Mouse (Mus musculus) stomach, postnatal 0 days (tissue): ENCODE results near the gene Tmem39b.

Experiments
- CTCF ChIP-seq: IDR thresholded peaks from 2 replicates; pipeline ENCODE4 v1.5.1; 2016; ENCODE audit warnings: antibody characterized with exemption, low read depth, mild to moderate bottlenecking, moderate library complexity
- EP300 ChIP-seq: optimal IDR thresholded peaks from 2 replicates; pipeline ENCODE3; 2016; ENCODE audit warnings: antibody characterized with exemption

DNA sequence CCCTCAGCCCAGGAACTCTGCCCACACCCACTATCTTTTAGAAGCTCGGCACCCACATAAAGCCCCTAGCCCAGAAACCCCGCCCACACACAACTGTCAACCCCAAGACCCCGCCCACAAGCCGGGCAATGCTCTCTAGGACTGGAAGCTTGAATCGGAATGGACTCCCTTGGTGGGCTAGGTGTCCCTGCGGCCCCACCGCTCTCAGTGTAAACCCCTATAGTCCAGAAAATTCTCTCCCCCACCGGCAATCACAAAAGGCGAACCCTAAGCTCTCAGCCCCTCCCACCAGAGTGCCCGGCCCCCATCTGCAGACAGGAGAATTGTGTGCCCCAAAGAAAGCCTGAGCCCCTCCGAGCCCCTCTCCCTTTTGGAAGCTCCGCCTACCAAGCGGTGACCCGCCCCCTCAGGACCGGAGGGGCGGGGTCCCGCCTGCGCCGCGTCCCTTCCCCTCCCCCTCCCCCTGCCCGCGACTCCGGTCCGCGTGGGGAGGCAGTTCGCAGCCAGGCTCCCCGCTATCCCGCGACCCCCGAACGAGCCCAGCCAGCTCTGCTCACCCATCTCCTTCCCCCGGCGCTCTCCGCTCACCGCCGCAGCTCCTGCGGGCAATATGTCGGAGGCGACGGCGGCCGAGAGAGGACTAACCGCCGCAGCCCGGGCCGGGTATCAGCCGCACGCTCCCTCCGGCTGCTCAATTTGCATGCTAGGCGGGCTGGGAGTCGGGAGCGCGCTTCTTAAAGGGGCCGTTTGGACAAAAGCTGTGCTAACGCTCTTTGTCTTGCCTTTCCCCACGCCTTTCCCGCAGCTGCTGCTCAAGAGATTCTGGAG lies at the start of gene Tmem39b:
- TF ChIP-seq CTCF (no peak), EP300 (no peak)
